Mouse (Mus musculus): Measurements from ENCODE around the gene Zfp60. TPM values are rescaled to one million over a fixed set of nuclear protein-coding genes. Genes with fewer than 3 reads are reported as not detected.

The Zfp60 gene
- polyA plus RNA-seq (2014; fragmentation: Nextera tagmentation; extraction: Ambion mirVana) = 93.9 and 94.3 TPM in 2 replicates

- H3K27ac ChIP-seq (ENCODE audit: low read depth, low read length) = peak within 1 kb of the TSS; percentile 98
- H3K4me2 ChIP-seq (ENCODE audit: low read depth, low read length, severe bottlenecking) = peak within 1 kb of the TSS; percentile 58
- H3K4me3 ChIP-seq (ENCODE audit: low read depth, low read length) = peak within 1 kb of the TSS; percentile 68
- ATAC-seq (replicated peaks; ENCODE audit: low FRiP score) (peak; percentile 93), DNase-seq (ENCODE audit: low spot score) (peak; percentile 92)
- no peaks in the 10 kb centered on the region for H3K27me3 ChIP-seq (ENCODE audit: control insufficient read depth, insufficient read depth, low read length)
- under 1% methylated on average over 35 of the region's 35 CpGs for WGBS
- no peaks in the 10 kb centered on the region; the same call in 1 of the 2 replicates for H3K36me3 ChIP-seq (ENCODE audit: control insufficient read depth, insufficient read depth, low read length)
- no peaks in the 10 kb centered on the region for H3K9me3 ChIP-seq (ENCODE audit: control insufficient read depth, low read length)
- H3K9ac ChIP-seq (ENCODE audit: low read length) = peak within 1 kb of the TSS; percentile 94
- H3K4me1 ChIP-seq (replicated peaks; ENCODE audit: control insufficient read depth, insufficient read depth, low read length) = peaks cover 16% of the 10 kb centered on the region
Observed at GRCm38 (mm10) chr7:27731281-27731883, at the start of gene Zfp60. Zfp60 (plus strand) TSS chr7:27731389.

- H3K9ac ChIP-seq (ENCODE audit: low read length) = no peak overlapping the region
- ATAC-seq (replicated peaks; ENCODE audit: low FRiP score) (no peak), DNase-seq (ENCODE audit: low spot score) (no peak)
- 71% methylated on average over 2 of the region's 2 CpGs for WGBS
- H3K27ac ChIP-seq (ENCODE audit: low read depth, low read length) = no peak overlapping the region
- H3K9me3 ChIP-seq (ENCODE audit: control insufficient read depth, low read length) = no peaks in the 10 kb centered on the region
- H3K27me3 ChIP-seq (ENCODE audit: control insufficient read depth, insufficient read depth, low read length) = no peaks in the 10 kb centered on the region
- no peak overlapping the region for H3K4me2 ChIP-seq (ENCODE audit: low read depth, low read length, severe bottlenecking)
- H3K4me3 ChIP-seq (ENCODE audit: low read depth, low read length) = no peak overlapping the region
- no peaks in the 10 kb centered on the region for H3K36me3 ChIP-seq (ENCODE audit: control insufficient read depth, insufficient read depth, low read length)
- H3K4me1 ChIP-seq (replicated peaks; ENCODE audit: control insufficient read depth, insufficient read depth, low read length) = no peaks in the 10 kb centered on the region
Observed at GRCm38 (mm10) chr7:27683218-27683617, 48.0 kb upstream of the Zfp60 start.

- peak overlapping the region; percentile 41; the same call in 1 of the 2 replicates for H3K9ac ChIP-seq (ENCODE audit: low read length)
- no peaks in the 10 kb centered on the region for H3K36me3 ChIP-seq (ENCODE audit: control insufficient read depth, insufficient read depth, low read length)
- H3K4me1 ChIP-seq (replicated peaks; ENCODE audit: control insufficient read depth, insufficient read depth, low read length) = 0 out of 2 replicates have a peak, but pooled peaks cover 2% of the 10 kb centered on the region
- WGBS = 42% methylated on average over 5 of the region's 5 CpGs
- H3K9me3 ChIP-seq (ENCODE audit: control insufficient read depth, low read length) = no peaks in the 10 kb centered on the region
- no peak for ATAC-seq (replicated peaks; ENCODE audit: low FRiP score)
- H3K4me3 ChIP-seq (ENCODE audit: low read depth, low read length) = no peak overlapping the region
- DNase-seq (ENCODE audit: low spot score) = no peak
- no peaks in the 10 kb centered on the region for H3K27me3 ChIP-seq (ENCODE audit: control insufficient read depth, insufficient read depth, low read length)
- peak overlapping the region; percentile 46 for H3K4me2 ChIP-seq (ENCODE audit: low read depth, low read length, severe bottlenecking)
- no peak overlapping the region for H3K27ac ChIP-seq (ENCODE audit: low read depth, low read length)
Observed at GRCm38 (mm10) chr7:27685220-27685619, 46.0 kb upstream of the Zfp60 start.

GRCm38 (mm10) chr7:27685681-27686080, 45.5 kb upstream of the Zfp60 start:
- Histone ChIP-seq H3K27me3 (ENCODE audit: control insufficient read depth, insufficient read depth, low read length) (no peaks in the 10 kb centered on the region), H3K27ac (ENCODE audit: low read depth, low read length) (no peak overlapping the region), H3K4me3 (ENCODE audit: low read depth, low read length) (no peak overlapping the region), H3K9ac (ENCODE audit: low read length) (peak overlapping the region; percentile 41; the same call in 1 of the 2 replicates), H3K4me1 (replicated peaks; ENCODE audit: control insufficient read depth, insufficient read depth, low read length) (0 out of 2 replicates have a peak, but pooled peaks cover 2% of the 10 kb centered on the region), H3K36me3 (ENCODE audit: control insufficient read depth, insufficient read depth, low read length) (no peaks in the 10 kb centered on the region), H3K9me3 (ENCODE audit: control insufficient read depth, low read length) (no peaks in the 10 kb centered on the region), H3K4me2 (ENCODE audit: low read depth, low read length, severe bottlenecking) (peak overlapping the region; percentile 46)
- DNase-seq (ENCODE audit: low spot score) = no peak
- no peak for ATAC-seq (replicated peaks; ENCODE audit: low FRiP score)
- WGBS = under 1% methylated on average over 6 of the region's 6 CpGs

- Histone ChIP-seq H3K27ac (ENCODE audit: low read depth, low read length) (no peak overlapping the region), H3K4me3 (ENCODE audit: low read depth, low read length) (no peak overlapping the region), H3K9me3 (ENCODE audit: control insufficient read depth, low read length) (no peaks in the 10 kb centered on the region), H3K9ac (ENCODE audit: low read length) (no peak overlapping the region), H3K36me3 (ENCODE audit: control insufficient read depth, insufficient read depth, low read length) (no peaks in the 10 kb centered on the region), H3K4me1 (replicated peaks; ENCODE audit: control insufficient read depth, insufficient read depth, low read length) (0 out of 2 replicates have a peak, but pooled peaks cover 2% of the 10 kb centered on the region), H3K27me3 (ENCODE audit: control insufficient read depth, insufficient read depth, low read length) (no peaks in the 10 kb centered on the region), H3K4me2 (ENCODE audit: low read depth, low read length, severe bottlenecking) (no peak overlapping the region)
- no peak for ATAC-seq (replicated peaks; ENCODE audit: low FRiP score)
- no peak for DNase-seq (ENCODE audit: low spot score)
- 87% methylated on average over 1 of the region's 1 CpGs for WGBS
Observed at GRCm38 (mm10) chr7:27687043-27687442, 44.1 kb upstream of the Zfp60 start.

GRCm38 (mm10) chr7:27687836-27688235, 43.4 kb upstream of the Zfp60 start:
- Histone ChIP-seq H3K27ac (ENCODE audit: low read depth, low read length) (no peak overlapping the region), H3K4me3 (ENCODE audit: low read depth, low read length) (peak overlapping the region; percentile 30; the same call in 1 of the 2 replicates), H3K4me1 (replicated peaks; ENCODE audit: control insufficient read depth, insufficient read depth, low read length) (0 out of 2 replicates have a peak, but pooled peaks cover 2% of the 10 kb centered on the region), H3K9me3 (ENCODE audit: control insufficient read depth, low read length) (no peaks in the 10 kb centered on the region), H3K4me2 (ENCODE audit: low read depth, low read length, severe bottlenecking) (no peak overlapping the region), H3K36me3 (ENCODE audit: control insufficient read depth, insufficient read depth, low read length) (no peaks in the 10 kb centered on the region), H3K9ac (ENCODE audit: low read length) (no peak overlapping the region), H3K27me3 (ENCODE audit: control insufficient read depth, insufficient read depth, low read length) (no peaks in the 10 kb centered on the region)
- DNase-seq (ENCODE audit: low spot score) (no peak), ATAC-seq (replicated peaks; ENCODE audit: low FRiP score) (no peak)
- 75% methylated on average over 3 of the region's 3 CpGs for WGBS

- 40% methylated on average over 14 of the region's 14 CpGs for WGBS
- Histone ChIP-seq H3K27ac (ENCODE audit: low read depth, low read length) (0 out of 2 replicates have a peak overlapping the region, but pooled peaks have one; percentile 1), H3K36me3 (ENCODE audit: control insufficient read depth, insufficient read depth, low read length) (no peaks in the 10 kb centered on the region), H3K4me2 (ENCODE audit: low read depth, low read length, severe bottlenecking) (peak overlapping the region; percentile 53), H3K9me3 (ENCODE audit: control insufficient read depth, low read length) (no peaks in the 10 kb centered on the region), H3K4me1 (replicated peaks; ENCODE audit: control insufficient read depth, insufficient read depth, low read length) (0 out of 2 replicates have a peak, but pooled peaks cover 2% of the 10 kb centered on the region), H3K27me3 (ENCODE audit: control insufficient read depth, insufficient read depth, low read length) (no peaks in the 10 kb centered on the region), H3K4me3 (ENCODE audit: low read depth, low read length) (peak overlapping the region; percentile 30), H3K9ac (ENCODE audit: low read length) (peak overlapping the region; percentile 58)
- no peak for ATAC-seq (replicated peaks; ENCODE audit: low FRiP score)
- DNase-seq (ENCODE audit: low spot score) = no peak
Observed at GRCm38 (mm10) chr7:27688246-27688788, 42.9 kb upstream of the Zfp60 start.

- Histone ChIP-seq H3K4me1 (replicated peaks; ENCODE audit: control insufficient read depth, insufficient read depth, low read length) (0 out of 2 replicates have a peak, but pooled peaks cover 2% of the 10 kb centered on the region), H3K4me3 (ENCODE audit: low read depth, low read length) (peak within 1 kb of the TSS; percentile 30)
- peak; percentile 96 for ATAC-seq (replicated peaks; ENCODE audit: low FRiP score)
Observed at GRCm38 (mm10) chr7:27688815-27689612, 42.2 kb upstream of the Zfp60 start, which contains the start of gene Zfp607b. Zfp607b (plus strand) TSS chr7:27689340.

More at GRCm38 (mm10) chr7:27688815-27689612, 42.2 kb upstream of the Zfp60 start, which contains the start of gene Zfp607b:
- H3K36me3 ChIP-seq (ENCODE audit: control insufficient read depth, insufficient read depth, low read length) = no peaks in the 10 kb centered on the region
- H3K27me3 ChIP-seq (ENCODE audit: control insufficient read depth, insufficient read depth, low read length) = no peaks in the 10 kb centered on the region
- peak within 1 kb of the TSS; percentile 58 for H3K9ac ChIP-seq (ENCODE audit: low read length)
- peak; percentile 92 for DNase-seq (ENCODE audit: low spot score)
- H3K27ac ChIP-seq (ENCODE audit: low read depth, low read length) = 0 out of 2 replicates have a peak within 1 kb of the TSS, but pooled peaks have one; percentile 1
- H3K4me2 ChIP-seq (ENCODE audit: low read depth, low read length, severe bottlenecking) = peak within 1 kb of the TSS; percentile 53
- no peaks in the 10 kb centered on the region for H3K9me3 ChIP-seq (ENCODE audit: control insufficient read depth, low read length)
- WGBS = under 1% methylated on average over 19 of the region's 19 CpGs

Data from forebrain, embryonic 11.5 days (tissue).